Mouse (Mus musculus) stomach, postnatal 0 days (tissue): ENCODE measurements at regions not wholly inside any gene's neighbourhood (a gene's known extent, or its start where the extent isn't known, plus 50 kb on each side); places are given as distances from the start of the nearest gene placed in this dataset.

Source experiments
- CTCF ChIP-seq: IDR thresholded peaks from 2 replicates; pipeline ENCODE4 v1.5.1; 2016; ENCODE audit warnings: antibody characterized with exemption, low read depth, mild to moderate bottlenecking, moderate library complexity
- EP300 ChIP-seq: optimal IDR thresholded peaks from 2 replicates; pipeline ENCODE3; 2016; ENCODE audit warnings: antibody characterized with exemption

DNA sequence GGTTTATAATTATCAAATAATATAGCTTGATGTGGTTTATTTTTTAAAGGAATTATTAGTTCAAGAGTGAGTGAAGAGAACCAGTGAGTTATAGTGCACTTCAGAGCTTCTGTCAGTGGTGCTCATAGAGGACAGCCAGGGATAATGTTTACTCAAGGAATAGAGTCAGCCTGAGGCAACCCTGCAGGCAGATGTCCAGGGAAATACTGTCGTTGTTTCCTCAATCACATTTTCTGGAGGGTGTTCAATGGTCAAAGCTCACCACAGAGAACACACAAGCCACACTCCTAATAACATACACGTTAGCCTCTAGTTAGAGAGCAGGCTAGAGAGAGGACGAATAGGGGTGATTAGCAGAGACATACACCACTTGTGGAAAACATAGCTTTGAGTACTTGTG, 184.0 kb downstream of the Sqor start:
- no peak for TF ChIP-seq EP300
- no peak for TF ChIP-seq CTCF
